Mouse (Mus musculus) heart, embryonic 10.5 days (tissue): ENCODE data around the gene Arhgef26. TPM values are rescaled to one million over a fixed set of nuclear protein-coding genes. Genes with fewer than 3 reads are reported as not detected.

Source experiments
- DNase-seq: peaks from one replicate; pipeline ENCODE4 v3.0.0-alpha.2; 2017; ENCODE audit warnings: low spot score
- H3K27ac ChIP-seq: fragments of 300-500 bp; sonication (generic); 2 replicates; pipeline ENCODE4 v1.5.1; 2016; ENCODE audit warnings: mild to moderate bottlenecking
- H3K27me3 ChIP-seq: fragments of 300-500 bp; sonication (generic); 2 replicates; pipeline ENCODE4 v1.6.1; 2016; ENCODE audit warnings: mild to moderate bottlenecking; ENCODE audit not compliant: poor library complexity, insufficient read depth, severe bottlenecking
- H3K36me3 ChIP-seq: fragments of 300-500 bp; sonication (generic); 2 replicates; pipeline ENCODE4 v1.6.1; 2016; ENCODE audit warnings: mild to moderate bottlenecking, moderate library complexity
- H3K4me1 ChIP-seq: fragments of 300-500 bp; sonication (generic); 2 replicates; pipeline ENCODE4 v1.6.1; 2016; ENCODE audit warnings: mild to moderate bottlenecking
- H3K4me3 ChIP-seq: fragments of 300-500 bp; sonication (generic); 2 replicates; pipeline ENCODE4 v1.5.1; 2016; ENCODE audit warnings: mild to moderate bottlenecking, moderate library complexity
- H3K9me3 ChIP-seq: fragments of 300-500 bp; sonication (generic); 2 replicates; pipeline ENCODE4 v1.6.1; 2016; ENCODE audit warnings: mild to moderate bottlenecking, moderate library complexity
- WGBS: fragments of 180-500 bp; shearing (Covaris S2); methylation state at CpG from one replicate; pipeline ENCODE4 v1.1.7; 2016; 5-methylcytosine and 5-hydroxymethylcytosine counted together
- polyA plus RNA-seq: library from polyadenylated mRNA; unstranded; fragments of >200 nt; fragmentation: Nextera tagmentation; extraction: Ambion mirVana; gene quantifications from 2 replicates; pipeline ENCODE4 v1.2.1, GENCODE M21; 2016

Arhgef26 gene
- polyA plus RNA-seq, 1 experiment from 2014 or later, result 4.6 TPM

DNA sequence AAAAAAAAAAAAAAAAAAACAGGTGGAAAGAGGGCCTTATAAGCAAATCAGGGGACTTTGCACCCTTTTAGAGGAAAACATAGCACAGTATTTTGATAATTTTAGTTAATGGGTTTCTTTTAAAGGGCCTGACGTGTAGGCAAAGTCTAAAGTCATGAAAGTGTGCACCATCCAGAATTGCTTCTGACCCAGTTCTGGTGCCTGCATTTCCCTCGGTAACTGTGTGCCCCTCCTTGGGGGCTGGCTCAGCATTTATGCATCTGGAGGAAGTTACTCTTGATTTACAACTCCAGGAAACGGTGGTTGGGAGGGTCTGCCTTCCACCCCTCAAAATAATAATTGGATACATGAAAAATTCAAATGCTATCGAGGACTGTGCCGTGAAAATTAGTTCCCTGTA lies 58.0 kb downstream of the Arhgef26 start:
- Histone ChIP-seq H3K36me3 (no peaks in the 10 kb centered on the region), H3K27ac (no peak overlapping the region), H3K4me3 (no peak overlapping the region), H3K27me3 (no peaks in the 10 kb centered on the region), H3K4me1 (peaks cover 4% of the 10 kb centered on the region; the same call in 1 of the 2 replicates), H3K9me3 (no peaks in the 10 kb centered on the region)
- 74% methylated on average over 5 of the region's 5 CpGs for WGBS
- no peak for DNase-seq

DNA sequence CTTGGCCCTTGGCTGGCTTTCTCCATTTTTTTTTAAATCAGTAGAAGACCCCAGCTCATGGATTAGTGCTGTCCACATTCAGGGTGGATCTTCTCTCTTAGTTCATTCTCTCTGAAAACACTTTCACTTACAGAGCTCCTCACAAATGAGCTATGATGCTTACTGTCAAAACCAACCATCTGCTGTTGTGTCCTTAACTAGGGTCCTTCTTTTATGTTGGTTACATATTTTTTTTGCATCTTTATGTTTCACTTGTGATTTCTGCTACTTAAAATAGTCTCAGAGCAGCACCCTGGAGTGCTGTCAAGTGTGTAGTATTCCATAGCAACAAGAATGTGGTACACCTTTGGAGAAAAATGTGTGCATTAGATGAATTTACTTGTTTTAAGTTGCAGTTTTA lies 60.0 kb downstream of the Arhgef26 start:
- H3K9me3 ChIP-seq, result no peaks in the 10 kb centered on the region
- H3K4me1 ChIP-seq, result peaks cover 4% of the 10 kb centered on the region; the same call in 1 of the 2 replicates
- no peaks in the 10 kb centered on the region for H3K27me3 ChIP-seq
- H3K27ac ChIP-seq, result no peak overlapping the region
- no peak for DNase-seq
- no peak overlapping the region for H3K4me3 ChIP-seq
- no peaks in the 10 kb centered on the region for H3K36me3 ChIP-seq

DNA sequence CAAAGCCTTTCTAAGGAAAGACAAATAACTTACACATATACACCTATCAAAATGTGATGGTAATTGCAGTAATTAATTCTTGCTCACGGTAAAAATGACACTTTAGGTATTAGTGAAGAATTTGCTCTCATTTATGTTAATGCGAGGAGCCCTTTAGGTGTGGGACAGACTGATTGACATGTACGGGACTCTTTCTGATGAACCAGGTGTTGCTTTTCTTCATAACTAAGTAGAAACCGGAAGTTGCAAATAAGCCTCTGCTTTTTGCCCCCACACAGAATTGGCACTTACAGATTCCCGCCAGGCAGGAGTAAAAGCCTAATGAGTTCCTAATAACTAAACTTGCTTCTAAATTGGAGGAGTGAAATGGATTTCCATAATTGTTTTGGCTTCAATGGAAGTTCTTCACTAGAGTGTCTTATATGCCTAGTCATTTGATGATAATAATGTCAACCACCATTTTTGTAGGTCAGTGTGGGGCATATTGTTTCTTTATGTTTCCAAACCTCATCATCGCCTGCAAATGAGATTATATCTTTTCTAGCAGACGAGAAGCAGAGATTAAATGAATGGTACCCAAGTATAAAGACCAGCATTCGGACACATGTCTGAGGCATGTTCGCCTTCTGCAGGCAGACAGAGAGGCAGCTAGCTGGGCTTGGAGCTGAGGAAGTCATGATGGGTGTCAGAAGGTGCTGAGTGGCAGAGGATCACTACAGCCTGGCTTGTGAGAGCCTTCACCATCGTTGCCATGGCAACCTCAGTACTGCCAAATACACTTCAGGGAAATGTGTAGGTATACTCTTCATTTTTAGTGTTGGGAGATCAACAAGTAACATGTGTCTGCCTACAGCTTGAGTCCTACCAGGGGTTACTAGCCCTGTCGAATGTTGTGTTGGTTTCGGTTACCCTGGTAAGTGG lies 61.9 kb downstream of the Arhgef26 start:
- no peak overlapping the region for H3K4me3 ChIP-seq
- peaks cover 4% of the 10 kb centered on the region; the same call in 1 of the 2 replicates for H3K4me1 ChIP-seq
- DNase-seq, result no peak
- H3K27me3 ChIP-seq, result no peaks in the 10 kb centered on the region
- H3K27ac ChIP-seq, result no peak overlapping the region
- H3K9me3 ChIP-seq, result no peaks in the 10 kb centered on the region
- 78% methylated on average over 12 of the region's 12 CpGs for WGBS
- no peaks in the 10 kb centered on the region for H3K36me3 ChIP-seq

GRCm38 (mm10) chr3:62402466-62402865 lies 64.3 kb downstream of the Arhgef26 start:
- 74% methylated on average over 2 of the region's 2 CpGs for WGBS
- no peaks in the 10 kb centered on the region for H3K36me3 ChIP-seq
- no peak for DNase-seq
- no peak overlapping the region for H3K4me3 ChIP-seq
- no peak overlapping the region for H3K27ac ChIP-seq
- no peaks in the 10 kb centered on the region for H3K27me3 ChIP-seq
- H3K9me3 ChIP-seq, result no peaks in the 10 kb centered on the region
- H3K4me1 ChIP-seq, result no peaks in the 10 kb centered on the region

DNA sequence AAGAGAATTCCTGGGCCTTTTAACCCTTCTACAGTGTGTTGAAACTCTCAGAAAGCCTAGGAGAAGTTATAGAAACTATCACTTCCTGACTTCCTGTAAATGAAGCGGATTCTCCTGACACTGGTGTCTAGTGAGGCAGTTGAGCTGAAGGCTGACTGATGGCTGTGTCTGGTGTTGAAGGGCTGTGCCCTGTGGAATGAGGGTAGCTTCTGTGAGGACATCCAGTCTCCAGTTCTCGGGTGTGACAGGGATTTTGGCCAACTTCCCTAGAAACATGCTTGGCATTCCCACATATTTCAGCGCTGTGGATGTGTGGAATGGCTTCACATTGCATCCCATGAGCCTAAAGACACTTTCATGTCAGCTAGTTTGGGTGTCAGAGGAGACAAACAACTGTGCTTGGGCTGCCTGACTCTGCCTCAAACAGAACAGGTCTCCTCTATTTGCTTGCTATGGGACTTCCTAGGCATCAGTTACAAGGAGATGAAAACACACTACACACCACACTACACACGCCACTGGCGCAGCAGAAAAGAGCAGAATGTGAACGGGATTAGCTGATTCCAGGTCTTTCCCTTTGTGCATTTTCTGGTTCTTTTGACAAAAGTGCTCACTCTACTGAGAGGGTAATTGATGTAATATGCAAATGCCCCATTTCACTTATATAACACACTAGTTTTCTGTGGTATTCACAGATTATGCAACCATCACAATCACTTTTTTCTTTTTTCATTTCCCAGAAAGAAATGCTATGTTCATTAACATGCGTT lies 66.5 kb downstream of the Arhgef26 start:
- Histone ChIP-seq H3K27ac (no peak overlapping the region), H3K27me3 (no peaks in the 10 kb centered on the region), H3K4me3 (no peak overlapping the region), H3K36me3 (no peaks in the 10 kb centered on the region), H3K9me3 (no peaks in the 10 kb centered on the region), H3K4me1 (no peaks in the 10 kb centered on the region)
- 70% methylated on average over 7 of the region's 7 CpGs for WGBS
- no peak for DNase-seq

DNA sequence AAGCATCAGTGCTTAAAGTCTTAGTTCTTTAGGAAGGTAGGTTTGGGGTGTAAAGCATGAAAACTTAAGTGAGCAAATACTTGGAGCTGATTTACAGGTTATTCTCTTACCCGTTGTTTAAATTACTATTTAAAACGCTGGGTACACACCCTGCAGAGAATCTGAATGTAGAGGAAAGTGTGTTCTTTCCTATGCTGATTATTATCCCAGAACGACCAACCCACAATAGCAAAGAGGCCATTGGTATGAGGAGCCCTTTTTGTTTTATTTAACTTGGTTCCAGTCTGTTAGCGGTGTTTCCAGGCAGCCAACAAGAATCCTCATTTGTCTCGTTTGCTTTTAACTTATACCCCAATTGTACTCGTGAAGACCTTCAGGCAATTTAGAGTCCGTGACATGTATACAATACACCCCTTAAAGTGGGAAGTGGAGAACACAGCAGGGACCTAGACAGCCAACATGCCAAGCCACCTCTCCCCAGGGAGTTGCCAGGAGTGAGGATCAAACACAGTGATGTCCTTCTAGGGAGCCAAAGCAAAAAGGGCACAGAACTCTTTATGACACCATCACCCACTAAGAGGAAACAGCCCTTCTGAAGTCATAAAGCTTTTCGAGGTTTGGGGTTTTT lies 71.5 kb downstream of the Arhgef26 start:
- no peaks in the 10 kb centered on the region for H3K27me3 ChIP-seq
- H3K27ac ChIP-seq, result no peak overlapping the region
- no peak overlapping the region for H3K4me3 ChIP-seq
- 79% methylated on average over 8 of the region's 8 CpGs for WGBS
- H3K36me3 ChIP-seq, result no peaks in the 10 kb centered on the region
- DNase-seq, result no peak
- no peaks in the 10 kb centered on the region for H3K9me3 ChIP-seq
- peaks cover 7% of the 10 kb centered on the region; the same call in 1 of the 2 replicates for H3K4me1 ChIP-seq

DNA sequence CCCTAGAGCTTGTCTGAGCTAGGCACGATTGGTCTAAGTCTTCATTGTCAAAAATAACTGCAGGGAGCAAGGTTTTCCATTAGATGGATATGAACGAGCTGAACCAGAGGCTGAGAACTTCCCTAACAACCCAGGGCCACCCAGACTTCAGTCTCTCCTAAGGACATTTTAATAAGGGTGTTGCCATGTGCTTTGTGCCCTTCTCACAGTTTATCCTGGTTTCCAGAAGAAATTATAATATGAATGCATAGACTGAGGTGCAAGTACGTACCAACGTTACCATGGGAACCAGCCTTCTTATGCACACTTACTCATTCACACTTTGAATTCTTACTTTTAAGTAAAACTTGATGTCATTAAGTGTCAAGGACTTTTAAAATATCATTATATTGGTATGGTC lies 72.3 kb downstream of the Arhgef26 start:
- 86% methylated on average over 4 of the region's 4 CpGs for WGBS
- DNase-seq, result no peak

DNA sequence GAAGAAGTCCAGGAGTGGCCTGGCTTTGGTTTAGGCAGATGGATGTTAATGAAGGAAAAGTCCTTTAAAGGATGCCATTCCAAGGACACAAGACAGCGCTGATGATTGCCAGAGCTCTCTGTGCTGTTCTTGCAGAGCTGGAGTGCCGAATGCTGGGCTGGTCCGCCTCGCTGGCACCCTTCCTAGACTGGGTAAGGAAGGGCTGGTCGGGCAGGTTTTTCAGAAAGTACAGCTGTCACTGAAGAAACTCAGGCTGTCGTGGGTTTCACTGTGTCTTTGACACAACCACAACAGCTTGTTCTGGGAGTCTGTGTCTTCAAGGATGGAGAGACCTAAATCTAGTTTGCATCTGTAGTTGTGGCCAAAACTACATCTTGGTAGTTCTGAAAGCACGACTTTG lies 74.6 kb downstream of the Arhgef26 start:
- Histone ChIP-seq H3K27me3 (no peaks in the 10 kb centered on the region), H3K27ac (no peak overlapping the region; the same call in 1 of the 2 replicates), H3K9me3 (no peaks in the 10 kb centered on the region)

More for the DNA sequence above, 72.3 kb downstream of the Arhgef26 start:
- no peak overlapping the region for H3K4me3 ChIP-seq
- H3K9me3 ChIP-seq, result no peaks in the 10 kb centered on the region
- no peaks in the 10 kb centered on the region for H3K36me3 ChIP-seq
- peaks cover 7% of the 10 kb centered on the region; the same call in 1 of the 2 replicates for H3K4me1 ChIP-seq
- no peaks in the 10 kb centered on the region for H3K27me3 ChIP-seq
- H3K27ac ChIP-seq, result no peak overlapping the region

DNA sequence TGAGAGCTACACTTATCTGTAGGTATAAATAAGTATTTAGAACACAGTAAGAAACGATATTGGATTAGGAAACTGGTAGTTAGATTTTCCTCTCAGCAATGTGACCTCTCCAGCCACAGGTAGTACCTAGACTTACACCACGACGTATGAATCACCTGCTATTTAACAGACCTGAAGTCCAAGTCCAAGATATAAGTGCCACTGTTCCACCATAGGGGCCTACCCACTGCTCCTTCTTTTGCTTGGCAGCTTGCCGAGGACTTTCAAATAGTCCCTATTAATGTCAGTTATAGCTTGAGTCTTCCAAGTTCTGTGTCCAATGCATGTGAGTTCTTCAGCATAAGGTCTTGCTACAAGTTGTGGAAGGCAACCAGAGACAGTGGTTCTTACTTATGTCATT lies 76.8 kb downstream of the Arhgef26 start:
- Histone ChIP-seq H3K36me3 (no peaks in the 10 kb centered on the region), H3K4me1 (peaks cover 7% of the 10 kb centered on the region; the same call in 1 of the 2 replicates), H3K4me3 (no peak overlapping the region), H3K9me3 (no peaks in the 10 kb centered on the region), H3K27ac (no peak overlapping the region), H3K27me3 (no peaks in the 10 kb centered on the region)
- no peak for DNase-seq
- WGBS, result 89% methylated on average over 4 of the region's 4 CpGs

More for the DNA sequence above, 74.6 kb downstream of the Arhgef26 start:
- no peaks in the 10 kb centered on the region for H3K36me3 ChIP-seq
- peak; percentile 84 for DNase-seq
- H3K4me3 ChIP-seq, result no peak overlapping the region
- peaks cover 7% of the 10 kb centered on the region; the same call in 1 of the 2 replicates for H3K4me1 ChIP-seq
- WGBS, result 41% methylated on average over 7 of the region's 7 CpGs

DNA sequence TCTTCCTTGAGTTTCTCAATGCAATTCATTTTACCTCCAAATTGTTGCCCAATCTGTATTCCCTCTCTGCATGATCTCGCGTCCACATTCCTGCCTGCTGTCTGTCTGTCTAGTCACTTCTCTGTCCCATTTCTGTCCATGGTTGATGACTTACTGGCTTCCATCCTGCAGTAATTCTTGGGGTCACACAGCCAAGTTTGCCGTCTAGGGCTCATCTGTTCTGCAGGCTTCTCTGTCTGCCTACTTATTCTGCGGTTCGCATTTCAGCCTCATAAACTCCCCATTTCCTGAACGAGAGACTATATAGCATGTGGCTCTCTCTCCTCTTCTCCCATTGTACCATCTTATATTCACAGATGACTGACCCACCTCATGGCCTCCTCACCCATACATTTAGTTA lies 79.3 kb downstream of the Arhgef26 start:
- 93% methylated on average over 6 of the region's 6 CpGs for WGBS
- Histone ChIP-seq H3K36me3 (no peaks in the 10 kb centered on the region), H3K4me1 (peaks cover 4% of the 10 kb centered on the region; the same call in 1 of the 2 replicates), H3K9me3 (no peaks in the 10 kb centered on the region), H3K4me3 (no peak overlapping the region), H3K27me3 (no peaks in the 10 kb centered on the region), H3K27ac (no peak overlapping the region)
- DNase-seq, result no peak

DNA sequence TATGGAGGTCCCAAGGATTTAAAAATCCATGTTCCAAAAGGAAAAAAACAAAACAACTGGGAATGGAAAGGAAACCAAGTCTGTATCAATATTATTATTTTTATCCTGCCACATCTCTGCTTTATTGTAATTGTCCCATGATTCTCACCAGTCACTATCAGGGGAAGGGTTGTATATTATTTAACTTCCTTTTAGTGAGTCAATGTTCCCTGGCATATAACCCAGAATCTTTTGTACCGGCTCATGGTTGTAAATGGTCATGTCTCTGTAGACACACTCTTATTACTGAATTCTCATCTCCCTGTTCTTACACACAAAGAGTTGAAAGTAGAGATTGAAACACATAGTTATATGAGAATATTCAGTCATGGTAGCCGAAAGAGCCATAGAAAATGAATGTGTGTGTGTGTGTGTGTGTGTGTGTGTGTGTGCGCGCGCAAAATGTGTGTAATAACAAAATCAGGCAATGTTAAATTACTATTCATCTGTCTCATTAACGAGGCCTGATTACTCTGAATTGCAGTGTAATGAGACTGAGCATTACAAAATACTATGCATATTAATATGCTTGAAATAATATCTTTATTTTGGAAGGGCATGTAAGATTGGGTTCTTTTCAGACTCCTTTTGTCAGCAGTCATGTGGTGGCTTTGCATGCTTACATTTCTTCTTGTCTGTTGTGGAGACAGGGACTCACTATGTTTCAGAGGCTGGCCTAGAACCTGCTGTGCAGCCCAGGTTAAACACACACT lies 80.4 kb downstream of the Arhgef26 start:
- H3K27me3 ChIP-seq, result no peaks in the 10 kb centered on the region
- WGBS, result 87% methylated on average over 6 of the region's 6 CpGs
- H3K27ac ChIP-seq, result no peak overlapping the region
- no peaks in the 10 kb centered on the region for H3K36me3 ChIP-seq
- H3K4me1 ChIP-seq, result no peaks in the 10 kb centered on the region; the same call in 1 of the 2 replicates
- DNase-seq, result no peak
- H3K9me3 ChIP-seq, result no peaks in the 10 kb centered on the region
- H3K4me3 ChIP-seq, result no peak overlapping the region

DNA sequence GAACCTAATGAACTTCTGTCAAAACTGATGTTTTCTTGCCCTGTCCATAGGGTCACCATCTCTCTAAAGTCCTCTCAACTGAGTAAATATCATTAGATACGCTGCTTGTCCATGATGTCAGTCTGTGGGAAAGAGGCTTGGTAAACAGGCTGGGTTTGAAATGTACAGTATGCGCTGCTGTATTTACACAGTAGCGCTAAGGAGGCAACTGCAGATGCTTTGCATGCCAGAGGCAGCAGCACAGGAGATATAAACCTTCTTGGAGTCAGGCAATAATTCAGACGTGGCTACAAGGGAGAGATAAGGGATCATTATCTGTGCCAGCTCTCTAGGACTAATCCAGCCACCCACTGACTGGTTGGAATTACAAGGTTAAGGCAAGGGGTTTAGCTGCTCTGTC lies 95.5 kb downstream of the Arhgef26 start:
- H3K27ac ChIP-seq, result no peak overlapping the region
- H3K4me3 ChIP-seq, result no peak overlapping the region
- no peak for DNase-seq
- WGBS, result 31% methylated on average over 4 of the region's 4 CpGs
- H3K9me3 ChIP-seq, result no peaks in the 10 kb centered on the region
- H3K27me3 ChIP-seq, result no peaks in the 10 kb centered on the region
- H3K36me3 ChIP-seq, result no peaks in the 10 kb centered on the region
- 0 out of 2 replicates have a peak, but pooled peaks cover 3% of the 10 kb centered on the region for H3K4me1 ChIP-seq
